Mouse (Mus musculus) layer of hippocampus, postnatal 36 days (tissue): Measurements from ENCODE around the gene Fntb. TPM values are rescaled to one million over a fixed set of nuclear protein-coding genes. Genes with fewer than 3 reads are reported as not detected.
"Not testable (repeated sequence)": the region's sequence is repeated elsewhere in the genome, so short reads cannot be mapped to it uniquely, and the experiment has no call there.

Experiments used
- DNase-seq, 2 experiments: peaks; one replicate each; pipeline ENCODE4 v3.0.0; 2022
- total RNA-seq, 2 experiments: library from RNA; stranded (reverse); gene quantifications; 2 replicates each; pipeline ENCODE4 v1.2.3; 2021

The Fntb gene
- 10 to 100 TPM; 24.3 to 27.1 TPM for total RNA-seq

DNA sequence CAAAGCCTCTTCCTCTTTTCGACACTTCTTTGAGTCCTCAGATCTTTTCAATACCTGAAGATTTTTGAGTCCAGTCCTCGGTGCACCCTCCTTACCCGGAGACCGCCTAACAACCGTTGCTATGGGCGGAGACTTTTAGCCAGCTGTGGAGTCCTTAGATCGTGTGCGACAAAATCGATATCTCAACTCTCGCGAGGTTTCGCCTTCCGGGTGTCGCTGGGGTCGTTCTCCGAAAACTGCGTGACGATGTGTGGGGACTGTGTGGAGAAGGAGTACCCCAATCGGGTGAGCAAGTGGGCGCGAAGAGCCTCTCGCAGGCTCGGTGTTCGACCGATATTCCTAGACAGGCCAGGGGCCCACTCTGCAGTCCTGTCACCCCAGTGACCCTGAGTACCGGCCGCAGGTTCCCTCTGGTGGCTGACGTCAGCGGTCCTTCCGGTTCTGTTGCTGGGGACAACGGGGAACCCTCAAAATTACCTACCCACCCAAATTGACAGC lies at the start of gene Fntb, which contains the start of gene Churc1:
TSS of gene Fntb (plus strand) at position 236 of the 498 bp plus-strand sequence.
TSS of gene Churc1 (plus strand) at position 185 of the 498 bp plus-strand sequence.
- DNase-seq, result peak; percentile 80 to 84

DNA sequence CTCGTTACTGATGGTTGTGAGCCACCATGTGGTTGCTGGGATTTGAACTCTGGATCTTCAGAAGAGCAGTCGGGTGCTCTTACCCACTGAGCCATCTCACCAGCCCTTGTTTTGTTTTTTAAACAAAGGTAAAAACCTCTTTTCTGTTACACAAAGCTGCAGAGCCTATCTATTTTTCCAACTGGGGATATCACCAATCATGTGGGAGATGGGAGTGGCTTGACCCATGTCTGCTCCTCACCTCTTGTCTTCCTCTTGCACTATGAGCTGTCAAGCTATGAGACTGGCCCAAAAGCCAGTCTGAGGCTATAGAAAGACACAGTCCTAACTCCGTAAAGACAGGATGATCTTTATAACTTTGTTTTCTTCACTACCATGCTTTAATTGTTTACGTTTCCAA lies 47.0 kb upstream of the Fntb start:
- no peak for DNase-seq

- DNase-seq, result no peak
Observed at GRCm38 (mm10) chr12:76720572-76720971, 44.8 kb upstream of the Fntb start.

GRCm38 (mm10) chr12:76722026-76722425 lies 43.4 kb upstream of the Fntb start:
- DNase-seq, result no peak

DNA sequence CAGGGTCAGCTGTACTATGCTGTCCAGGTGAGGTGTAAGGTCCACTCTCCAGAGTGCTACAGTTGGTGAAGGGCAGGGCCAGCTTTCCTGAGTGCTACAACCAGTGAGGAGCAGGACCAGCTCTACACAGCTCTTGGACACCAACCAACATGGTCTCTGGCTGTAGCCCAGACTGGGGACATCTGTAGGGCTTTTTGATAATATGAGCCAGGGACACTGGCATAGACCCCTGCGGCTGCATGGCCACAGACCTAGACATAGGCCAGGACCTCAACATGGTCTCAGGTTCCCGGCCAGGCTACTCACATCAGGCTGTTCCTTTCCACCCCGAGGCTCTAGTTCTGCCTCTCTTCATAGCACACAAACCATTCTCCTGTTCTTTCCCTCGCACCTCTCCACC lies 37.4 kb upstream of the Fntb start:
- no peak for DNase-seq

- no peak for DNase-seq
Observed at GRCm38 (mm10) chr12:76750866-76751459, 14.4 kb upstream of the Fntb start.

DNA sequence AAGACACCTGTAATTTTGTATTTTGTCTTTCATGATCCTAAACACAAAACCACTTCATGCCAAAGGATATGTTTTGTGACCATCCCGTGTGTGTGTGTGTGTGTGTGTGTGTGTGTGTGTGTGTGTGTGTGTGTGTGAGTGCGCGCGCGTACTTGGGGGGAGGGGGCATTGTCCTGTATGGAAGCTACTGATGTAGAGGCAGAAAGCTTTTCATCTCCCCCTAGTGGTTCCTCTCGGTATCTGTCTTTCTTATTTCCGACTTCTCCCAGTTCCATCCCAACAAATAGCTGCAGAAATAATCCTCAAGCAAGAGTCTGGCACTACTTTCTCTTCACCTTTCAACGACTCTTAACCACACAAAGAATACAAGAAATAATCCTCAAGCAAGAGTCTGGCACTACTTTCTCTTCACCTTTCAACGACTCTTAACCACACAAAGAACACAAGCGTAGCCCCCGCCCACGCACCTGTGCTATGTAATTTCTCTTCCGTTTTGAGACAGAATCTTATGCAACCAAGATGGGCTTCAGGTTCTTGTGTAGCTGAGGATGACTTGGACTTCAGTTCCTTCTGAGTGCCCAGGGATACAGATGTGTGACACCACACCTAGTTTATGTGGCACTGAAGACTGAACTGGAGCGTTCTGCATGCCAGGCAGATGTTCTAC lies 12.6 kb upstream of the Fntb start:
- peak in 1 of 2 experiments; percentile 30 for DNase-seq

DNA sequence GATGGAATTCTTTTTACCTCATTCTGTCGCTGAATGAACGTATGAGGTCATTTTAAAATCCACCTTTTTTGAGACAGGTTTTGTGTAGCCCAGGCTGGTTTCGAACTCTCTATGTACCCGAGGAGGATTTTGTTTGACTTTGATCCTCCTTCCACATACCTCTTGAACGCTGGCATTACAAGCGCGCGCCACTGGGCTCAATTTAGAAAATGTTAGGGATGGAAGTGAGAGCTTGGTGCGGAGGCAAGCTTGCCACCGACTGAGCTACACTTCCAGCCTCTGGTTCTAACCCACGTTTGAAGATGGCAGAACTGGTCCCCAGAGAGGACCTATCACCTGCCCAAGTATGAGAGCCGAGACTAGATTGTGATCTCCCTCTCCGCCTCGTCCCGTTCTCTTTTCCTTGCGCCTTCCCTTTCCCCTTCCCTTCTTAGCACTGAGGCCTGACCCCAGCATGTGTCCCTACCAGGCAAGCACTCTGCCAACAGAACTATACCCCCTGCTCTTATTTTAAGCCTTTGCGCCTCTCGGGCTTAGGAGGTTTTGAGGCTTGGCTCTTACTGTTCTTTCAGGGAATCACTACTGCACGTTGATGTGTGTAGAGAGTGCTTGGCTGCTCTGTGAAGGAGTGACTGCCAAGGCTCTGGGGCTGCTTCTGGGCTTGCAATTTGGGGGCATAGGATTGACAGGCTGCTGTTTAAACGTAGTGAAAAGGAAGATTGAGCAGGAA lies 677 bp downstream of the Fntb start:
- DNase-seq, result peak; percentile 12 to 19

GRCm38 (mm10) chr12:76770841-76771500 lies 5.6 kb downstream of the Fntb start:
- DNase-seq, result no peak

DNA sequence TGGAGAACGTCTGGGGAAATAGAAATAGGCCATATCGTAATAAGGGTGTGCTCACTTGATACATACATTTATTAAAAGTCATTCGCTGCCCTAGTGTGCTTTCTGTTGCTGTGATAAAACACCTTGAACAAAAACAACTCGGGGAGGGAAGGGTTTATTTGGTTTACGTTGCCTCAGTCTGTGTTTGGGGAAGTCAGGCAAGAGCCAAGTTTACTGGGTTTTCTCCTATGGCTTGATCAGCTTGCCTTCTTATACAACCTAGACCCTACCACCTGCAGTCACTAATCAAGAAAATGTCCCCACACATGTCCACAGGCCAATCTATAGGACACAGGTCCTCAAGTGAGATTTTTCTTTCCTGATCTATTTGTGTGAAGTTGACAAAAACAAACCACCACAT lies 6.2 kb downstream of the Fntb start:
- DNase-seq, result no peak

GRCm38 (mm10) chr12:76774652-76775051 lies 9.3 kb downstream of the Fntb start:
- DNase-seq, result no peak

- no peak for DNase-seq
Observed at GRCm38 (mm10) chr12:76775132-76775531, 9.7 kb downstream of the Fntb start.

DNA sequence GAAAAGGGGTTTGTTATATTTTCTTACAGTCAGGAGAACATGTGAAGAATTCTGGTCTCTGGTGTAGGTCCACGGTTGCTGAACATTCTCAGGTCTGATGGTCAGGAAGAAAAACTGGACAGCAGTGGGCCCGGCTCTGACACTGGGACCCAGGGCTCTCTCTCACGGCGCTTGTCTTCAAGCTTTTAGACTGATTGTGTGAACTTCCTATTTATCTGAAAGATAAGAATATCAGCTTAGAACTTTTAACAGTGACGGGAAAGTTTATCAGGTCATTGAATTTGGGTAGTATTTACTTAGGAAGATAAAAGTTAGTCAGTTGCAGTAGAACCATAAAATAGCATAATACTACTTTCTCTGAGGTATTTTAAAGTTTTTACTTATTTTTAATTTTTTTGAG lies 11.5 kb downstream of the Fntb start:
- DNase-seq, result no peak

GRCm38 (mm10) chr12:76777845-76778244 lies 12.5 kb downstream of the Fntb start:
- no peak for DNase-seq

DNA sequence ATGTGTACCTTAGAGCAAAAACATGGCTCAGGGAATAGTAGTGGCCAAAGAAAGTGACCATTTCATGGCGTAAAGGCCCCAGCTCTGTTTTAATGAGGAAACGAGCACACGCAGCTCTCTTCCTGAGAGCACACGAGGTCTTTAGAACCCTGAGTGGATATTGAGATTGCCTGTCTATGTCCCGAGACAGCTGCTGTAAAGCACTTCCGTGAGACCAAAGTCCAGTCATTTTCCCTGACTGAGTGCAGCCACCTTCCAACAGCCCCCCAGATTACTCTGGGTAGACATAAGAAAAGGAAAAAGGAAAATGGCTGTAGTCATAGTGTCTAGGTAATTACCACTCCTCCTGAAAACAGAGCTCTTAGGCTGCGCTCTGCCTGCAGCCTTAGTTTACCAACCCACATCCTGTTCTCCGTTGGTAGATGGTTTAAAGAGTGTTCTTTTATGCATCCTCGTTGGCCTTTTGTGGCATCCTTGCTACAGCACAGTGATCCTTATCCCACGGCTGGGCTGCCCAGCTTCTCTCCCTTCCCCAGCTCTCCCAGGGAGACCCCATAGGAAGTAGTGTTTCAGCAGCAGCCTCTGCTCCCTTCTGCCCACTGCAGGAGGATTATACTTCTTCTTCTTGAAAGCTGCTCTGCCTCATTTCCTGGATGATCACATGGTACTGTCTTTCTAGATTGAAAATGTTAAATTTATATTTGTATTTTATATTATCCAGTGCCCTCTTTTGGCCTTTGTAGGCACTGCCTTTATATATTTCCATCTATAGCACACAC lies 13.1 kb downstream of the Fntb start:
- no peak for DNase-seq

GRCm38 (mm10) chr12:76779951-76780350 lies 14.6 kb downstream of the Fntb start:
- DNase-seq, result no peak

- no peak for DNase-seq
Observed at GRCm38 (mm10) chr12:76780639-76781468, 15.5 kb downstream of the Fntb start.

- DNase-seq, result no peak
Observed at GRCm38 (mm10) chr12:76784056-76784619, 18.7 kb downstream of the Fntb start.

GRCm38 (mm10) chr12:76790446-76791084 lies 25.2 kb downstream of the Fntb start:
- no peak for DNase-seq

- DNase-seq, result not testable (repeated sequence)
Observed at GRCm38 (mm10) chr12:76792540-76792939, 27.2 kb downstream of the Fntb start.
